In genomic region chr7:17024814-17025504, GRCm38 (mm10) we compare ENCODE assay signal across 8 mouse cellular contexts. TPM values are rescaled to one million over a fixed set of nuclear protein-coding genes. Genes with fewer than 3 reads are reported as not detected.
DNase-seq lines count a peak whose midpoint lies in the region; ATAC-seq lines count a peak whose summit lies in the region.

No protein-coding gene starts in this region.

- peak overlapping the region; percentile 30 for H3K9ac ChIP-seq in heart, embryonic 11.5 days (ENCODE audit: low read depth, low read length)

- H3K4me1 ChIP-seq in heart, embryonic 11.5 days (ENCODE audit: control insufficient read depth, insufficient read depth, low read length) = peaks cover 48% of the 10 kb centered on the region

- WGBS in heart, embryonic 11.5 days (ENCODE audit: insufficient replicate concordance) = 77% methylated on average over 10 of the region's 10 CpGs

- ATAC-seq in heart, embryonic 11.5 days (replicated peaks; ENCODE audit: insufficient number of reproducible peaks, low FRiP score, low TSS enrichment) = no peak

- no peak overlapping the region for H3K27ac ChIP-seq in heart, embryonic 11.5 days (ENCODE audit: low read depth, low read length)

- H3K4me2 ChIP-seq in heart, embryonic 11.5 days = peak overlapping the region; percentile 77

- H3K9me3 ChIP-seq in heart, embryonic 11.5 days (replicated peaks; ENCODE audit: control insufficient read depth, low read length) = no peaks in the 10 kb centered on the region

- DNase-seq in adrenal gland, adult 2 months = peak; percentile 33
- DNase-seq in adrenal gland, postnatal 4 days (ENCODE audit: low spot score in 2 of 2) = no peak
- DNase-seq in CD4-positive helper T cell, adult 2 months (ENCODE audit: low read depth, low spot score) = peak; percentile 54
- DNase-seq in kidney, postnatal 25 days = peak; percentile 71 to 90
- peak; percentile 51 for DNase-seq in naive thymus-derived CD4-positive, alpha-beta T cell, adult 2 months (ENCODE audit: low read depth)
- no peak for DNase-seq in left cerebral cortex, postnatal 4 days
- DNase-seq in urinary bladder, postnatal 4 days (ENCODE audit: low spot score in 2 of 2) = no peak

- H3K36me3 ChIP-seq in heart, embryonic 11.5 days (ENCODE audit: control insufficient read depth, insufficient read depth, low read length) = peaks cover 21% of the 10 kb centered on the region

- no peak overlapping the region for H3K4me3 ChIP-seq in heart, embryonic 11.5 days (ENCODE audit: low read depth, low read length)

- no peaks in the 10 kb centered on the region for H3K27me3 ChIP-seq in heart, embryonic 11.5 days (ENCODE audit: control insufficient read depth, insufficient read depth, low read length)

- intact Hi-C loops in left cerebral cortex, postnatal 4 days (cut with DNase I) = no loop called here

RNA-seq across cellular contexts. Expression of gene Ppp5c, which starts 2.8 kb away (rescaled TPM):
- 10 to 100 TPM; 82.2 to 86.0 TPM for total RNA-seq in adrenal gland, adult 2 months (2021)
- 164 and 179 TPM in 2 replicates for polyA plus RNA-seq in adrenal gland, adult 2 months (2012; rRNA removed)
- total RNA-seq in adrenal gland, postnatal 4 days (2021) = 100 to 1,000 TPM in 1 of 2 experiments, 10 to 100 TPM in 1; 91.5 to 102 TPM
- polyA plus RNA-seq in heart, embryonic 11.5 days (2014; fragmentation: Nextera tagmentation; extraction: Ambion mirVana) = 87.0 and 95.3 TPM in 2 replicates
- 100 to 1,000 TPM; 110 to 120 TPM for total RNA-seq in left cerebral cortex, postnatal 4 days (2021)

RNA-seq across cellular contexts. Expression of gene Ccdc8, which starts 32.5 kb away (rescaled TPM):
- 10 to 100 TPM; 13.6 to 28.9 TPM for total RNA-seq in adrenal gland, adult 2 months (2021)
- polyA plus RNA-seq in adrenal gland, adult 2 months (2012; rRNA removed) = 7.3 and 7.5 TPM in 2 replicates
- total RNA-seq in adrenal gland, postnatal 4 days (2021) = 10 to 100 TPM; 40.2 to 45.4 TPM
- 22.6 and 36.1 TPM in 2 replicates for polyA plus RNA-seq in heart, embryonic 11.5 days (2014; fragmentation: Nextera tagmentation; extraction: Ambion mirVana)
- total RNA-seq in left cerebral cortex, postnatal 4 days (2021) = 1 to 10 TPM; 3.3 to 4.3 TPM

RNA-seq across cellular contexts. Expression of gene Hif3a, which starts 37.3 kb away (rescaled TPM):
- 1 to 10 TPM; 1.6 to 3.2 TPM for total RNA-seq in adrenal gland, adult 2 months (2021)
- 3.1 and 4.0 TPM in 2 replicates for polyA plus RNA-seq in adrenal gland, adult 2 months (2012; rRNA removed)
- total RNA-seq in adrenal gland, postnatal 4 days (2021) = 10 to 100 TPM; 14.3 to 17.8 TPM
- polyA plus RNA-seq in heart, embryonic 11.5 days (2014; fragmentation: Nextera tagmentation; extraction: Ambion mirVana) = 31.6 and 37.2 TPM in 2 replicates
- total RNA-seq in left cerebral cortex, postnatal 4 days (2021) = 1 to 10 TPM; 6.7 to 7.9 TPM

RNA-seq across cellular contexts. Expression of gene Gm42372, which starts 42.1 kb away (rescaled TPM):
- total RNA-seq in adrenal gland, adult 2 months (2021) = 1 to 10 TPM; 1.1 to 1.6 TPM
- 0.13 and 0.33 TPM in 2 replicates for polyA plus RNA-seq in adrenal gland, adult 2 months (2012; rRNA removed)
- total RNA-seq in adrenal gland, postnatal 4 days (2021) = 1 to 10 TPM; 2.2 TPM
- 0.20 TPM in 2 replicates for polyA plus RNA-seq in heart, embryonic 11.5 days (2014; fragmentation: Nextera tagmentation; extraction: Ambion mirVana)
- total RNA-seq in left cerebral cortex, postnatal 4 days (2021) = 10 to 100 TPM; 38.0 to 41.8 TPM

RNA-seq across cellular contexts. Expression of gene Psg16, which starts 48.9 kb away (rescaled TPM):
- total RNA-seq in adrenal gland, adult 2 months (2021) = under 1 TPM; 0.35 to 0.58 TPM
- polyA plus RNA-seq in adrenal gland, adult 2 months (2012; rRNA removed) = 0.13 and 0.33 TPM in 2 replicates
- under 1 TPM; 0.39 to 0.79 TPM for total RNA-seq in adrenal gland, postnatal 4 days (2021)
- 0.06 and 0.09 TPM in 2 replicates for polyA plus RNA-seq in heart, embryonic 11.5 days (2014; fragmentation: Nextera tagmentation; extraction: Ambion mirVana)
- 1 to 10 TPM; 5.2 to 6.8 TPM for total RNA-seq in left cerebral cortex, postnatal 4 days (2021)

Comparison
In these comparisons a context has a peak if more than half of its experiments do, and no peak if none do; other contexts are left out.
1. DNase-seq: peak in adrenal gland, adult 2 months (single experiment), CD4-positive helper T cell, adult 2 months (single experiment), kidney, postnatal 25 days (2 of 2) and naive thymus-derived CD4-positive, alpha-beta T cell, adult 2 months (single experiment); none in adrenal gland, postnatal 4 days (0 of 2), left cerebral cortex, postnatal 4 days (single experiment) and urinary bladder, postnatal 4 days (0 of 2).